Mouse (Mus musculus) stomach, embryonic 14.5 days (tissue): Measurements from ENCODE around the gene Wnk2. TPM values are rescaled to one million over a fixed set of nuclear protein-coding genes. Genes with fewer than 3 reads are reported as not detected.
A peak's percentile ranks its signal among the peaks of the same experiment; 100 is the strongest.

Source experiments
- ATAC-seq: fragments of 200-750 bp; cut with Nextera tagmentation; 2 replicates; pipeline ENCODE4 v1.8.0; 2017; ENCODE audit warnings: low read depth, moderate TSS enrichment; ENCODE audit not compliant: insufficient number of reproducible peaks, insufficient read depth, low FRiP score
- H3K27ac ChIP-seq: fragments of 300-500 bp; sonication (generic); 2 replicates; pipeline ENCODE4 v1.5.1; 2014; ENCODE audit warnings: mild to moderate bottlenecking, low read length, moderate library complexity, mixed read lengths
- H3K27me3 ChIP-seq: fragments of 300-500 bp; sonication (generic); 2 replicates; pipeline ENCODE4 v1.6.1; 2014; ENCODE audit warnings: low read length, control low read depth, mixed read lengths; ENCODE audit not compliant: control insufficient read depth, insufficient read depth
- H3K36me3 ChIP-seq: fragments of 300-500 bp; sonication (generic); 2 replicates; pipeline ENCODE4 v1.6.1; 2014; ENCODE audit warnings: mild to moderate bottlenecking, control low read depth, low read length, moderate library complexity, mixed read lengths; ENCODE audit not compliant: control insufficient read depth, insufficient read depth
- H3K4me1 ChIP-seq: fragments of 300-500 bp; sonication (generic); 2 replicates; pipeline ENCODE4 v1.6.1; 2014; ENCODE audit warnings: low read length, control low read depth, mixed read lengths; ENCODE audit not compliant: control insufficient read depth, insufficient read depth
- H3K4me2 ChIP-seq: fragments of 300-500 bp; sonication (generic); replicated peaks from 2 replicates; pipeline ENCODE4 v1.6.1; 2014; ENCODE audit warnings: low read depth, low read length, control low read depth
- H3K4me3 ChIP-seq: fragments of 300-500 bp; sonication (generic); 2 replicates; pipeline ENCODE4 v1.5.1; 2014; ENCODE audit warnings: low read depth, low read length, control low read depth
- H3K9ac ChIP-seq: fragments of 300-500 bp; sonication (generic); replicated peaks from 2 replicates; pipeline ENCODE4 v1.6.1; 2014; ENCODE audit warnings: low read depth, mild to moderate bottlenecking, control low read depth, low read length, moderate library complexity, mixed read lengths
- H3K9me3 ChIP-seq: fragments of 300-500 bp; sonication (generic); 2 replicates; pipeline ENCODE4 v1.6.1; 2016; ENCODE audit warnings: low read depth, low read length, control low read depth; ENCODE audit not compliant: control insufficient read depth
- WGBS: fragments of 180-500 bp; shearing (Covaris S2); extraction: QIAGEN DNeasy Blood & Tissue Kit; methylation state at CpG from one replicate; pipeline ENCODE4 v1.1.7; 2014; 5-methylcytosine and 5-hydroxymethylcytosine counted together
- polyA plus RNA-seq: library from polyadenylated mRNA; unstranded; fragments of >200 nt; fragmentation: Nextera tagmentation; extraction: Ambion mirVana; gene quantifications from 2 replicates; pipeline ENCODE4 v1.2.1, GENCODE M21; 2014

Wnk2 gene
- polyA plus RNA-seq, 1 experiment from 2014 or later, result 4.4 TPM

- Histone ChIP-seq H3K4me1 (peaks cover 10% of the 10 kb centered on the region; the same call in 1 of the 2 replicates), H3K4me3 (0 out of 2 replicates have a peak overlapping the region, but pooled peaks have one; percentile 8), H3K36me3 (no peaks in the 10 kb centered on the region), H3K9me3 (peaks cover 3% of the 10 kb centered on the region; the same call in 1 of the 2 replicates), H3K27me3 (no peaks in the 10 kb centered on the region), H3K4me2 (peak overlapping the region; percentile 41), H3K27ac (peak overlapping the region; percentile 70), H3K9ac (no peak overlapping the region)
- peak; percentile 72; the same call in 1 of the 2 replicates for ATAC-seq
- 6% methylated on average over 16 of the region's 16 CpGs for WGBS
These were observed 131.5 kb downstream of the Wnk2 start for GRCm38 (mm10) chr13:49016311-49016761.

DNA sequence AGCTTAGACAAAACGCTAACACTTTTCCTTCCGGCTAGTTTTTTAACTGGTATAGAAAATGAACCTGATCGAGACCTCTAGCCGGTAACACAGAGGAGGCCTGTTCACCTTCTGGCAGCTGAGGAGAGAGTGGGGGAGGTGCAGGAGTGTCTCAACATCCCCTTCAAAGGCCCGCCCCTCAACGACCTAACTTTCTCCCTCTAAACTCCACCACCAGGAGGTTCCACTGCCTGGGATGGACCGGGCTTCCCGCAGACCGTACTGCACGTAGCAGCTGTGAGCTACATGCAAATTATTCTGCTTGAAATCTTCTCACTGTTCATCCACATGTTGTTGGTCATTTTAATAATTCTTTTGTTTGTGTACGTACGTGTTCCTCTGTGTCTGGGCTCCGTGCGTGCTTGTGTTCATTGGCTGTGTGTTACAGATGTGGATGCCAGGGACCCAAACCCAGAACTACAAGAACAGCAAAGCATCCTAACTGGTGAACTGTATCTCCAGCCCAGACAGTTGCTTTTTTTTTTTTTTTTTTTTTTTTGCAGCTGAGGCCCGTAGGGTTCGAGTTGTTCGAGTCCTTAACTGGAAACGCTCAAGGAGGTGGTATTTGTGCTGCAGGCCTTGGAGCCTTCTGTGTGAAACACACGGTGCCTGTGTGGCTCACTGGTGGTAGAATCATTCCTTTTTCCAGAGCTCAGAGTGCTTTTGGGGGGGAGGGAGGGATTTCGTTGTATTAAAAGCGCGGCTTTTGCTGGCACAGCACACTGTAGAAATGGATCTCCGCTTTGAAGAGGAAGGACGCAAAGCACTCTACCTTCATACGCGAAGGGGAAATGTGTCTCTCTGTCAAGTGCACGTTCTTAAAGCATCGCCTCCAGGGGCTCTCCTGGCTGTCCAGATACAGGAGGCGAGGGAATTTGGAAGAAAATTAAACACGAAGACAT is 132.2 kb downstream of the Wnk2 start:
- H3K36me3 ChIP-seq, result no peaks in the 10 kb centered on the region
- ATAC-seq, result peak; percentile 76; the same call in 1 of the 2 replicates
- peak overlapping the region; percentile 70 for H3K27ac ChIP-seq
- no peak overlapping the region for H3K9ac ChIP-seq
- H3K27me3 ChIP-seq, result no peaks in the 10 kb centered on the region
- WGBS, result 6% methylated on average over 30 of the region's 30 CpGs
- H3K9me3 ChIP-seq, result peaks cover 3% of the 10 kb centered on the region; the same call in 1 of the 2 replicates
- peaks cover 10% of the 10 kb centered on the region; the same call in 1 of the 2 replicates for H3K4me1 ChIP-seq
- peak overlapping the region; percentile 41 for H3K4me2 ChIP-seq
- peak overlapping the region; percentile 8; the same call in 1 of the 2 replicates for H3K4me3 ChIP-seq

DNA sequence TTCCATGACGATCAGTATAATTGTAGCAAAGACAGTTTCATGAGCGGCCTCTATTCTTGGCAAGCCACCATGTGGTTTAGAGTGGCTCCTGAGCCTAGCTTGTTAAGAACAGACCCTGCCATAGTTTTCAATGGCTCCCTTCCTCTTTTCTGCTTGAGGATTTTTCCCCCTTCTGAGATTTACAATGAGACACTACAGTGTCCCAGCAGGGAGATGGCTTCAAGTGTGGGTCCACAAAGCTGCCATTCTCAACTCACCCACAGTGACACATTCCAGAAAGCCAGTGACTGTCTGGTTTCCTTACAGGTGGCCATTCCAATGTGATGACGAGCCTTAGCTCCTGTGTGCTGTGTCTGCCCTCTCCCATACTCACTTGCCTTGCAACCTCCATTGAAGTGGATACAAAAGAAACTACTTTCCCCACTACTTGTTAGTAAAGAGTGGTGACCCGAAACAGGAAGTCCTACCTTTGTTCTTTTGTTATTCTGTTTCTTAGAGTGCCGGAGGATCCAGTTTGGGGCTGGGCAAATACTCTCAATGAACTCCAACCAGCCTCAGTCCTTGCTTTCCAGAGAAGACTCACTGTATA is 134.5 kb downstream of the Wnk2 start:
- Histone ChIP-seq H3K4me1 (peaks cover 10% of the 10 kb centered on the region; the same call in 1 of the 2 replicates), H3K27ac (no peak overlapping the region)

GRCm38 (mm10) chr13:49001691-49002090 is 146.1 kb downstream of the Wnk2 start:
- H3K36me3 ChIP-seq, result no peaks in the 10 kb centered on the region
- H3K4me2 ChIP-seq, result no peak overlapping the region
- H3K9me3 ChIP-seq, result no peaks in the 10 kb centered on the region
- 61% methylated on average over 3 of the region's 3 CpGs for WGBS
- no peak for ATAC-seq
- no peak overlapping the region for H3K27ac ChIP-seq
- H3K4me1 ChIP-seq, result no peaks in the 10 kb centered on the region
- H3K9ac ChIP-seq, result no peak overlapping the region
- no peak overlapping the region for H3K4me3 ChIP-seq
- H3K27me3 ChIP-seq, result no peaks in the 10 kb centered on the region

More for the DNA sequence above, 134.5 kb downstream of the Wnk2 start:
- peaks cover 3% of the 10 kb centered on the region; the same call in 1 of the 2 replicates for H3K9me3 ChIP-seq
- no peak for ATAC-seq
- no peak overlapping the region for H3K4me2 ChIP-seq
- WGBS, result 66% methylated on average over 5 of the region's 5 CpGs
- H3K36me3 ChIP-seq, result no peaks in the 10 kb centered on the region
- H3K4me3 ChIP-seq, result no peak overlapping the region
- no peak overlapping the region for H3K9ac ChIP-seq
- H3K27me3 ChIP-seq, result no peaks in the 10 kb centered on the region

GRCm38 (mm10) chr13:48998591-48998990 is 149.2 kb downstream of the Wnk2 start:
- Histone ChIP-seq H3K9ac (no peak overlapping the region), H3K27ac (no peak overlapping the region), H3K9me3 (no peaks in the 10 kb centered on the region), H3K27me3 (no peaks in the 10 kb centered on the region), H3K4me2 (no peak overlapping the region), H3K36me3 (no peaks in the 10 kb centered on the region), H3K4me3 (no peak overlapping the region), H3K4me1 (no peaks in the 10 kb centered on the region)
- 10% methylated on average over 6 of the region's 6 CpGs for WGBS
- ATAC-seq, result 0 out of 2 replicates have a peak, but pooled peaks have one; percentile 53

DNA sequence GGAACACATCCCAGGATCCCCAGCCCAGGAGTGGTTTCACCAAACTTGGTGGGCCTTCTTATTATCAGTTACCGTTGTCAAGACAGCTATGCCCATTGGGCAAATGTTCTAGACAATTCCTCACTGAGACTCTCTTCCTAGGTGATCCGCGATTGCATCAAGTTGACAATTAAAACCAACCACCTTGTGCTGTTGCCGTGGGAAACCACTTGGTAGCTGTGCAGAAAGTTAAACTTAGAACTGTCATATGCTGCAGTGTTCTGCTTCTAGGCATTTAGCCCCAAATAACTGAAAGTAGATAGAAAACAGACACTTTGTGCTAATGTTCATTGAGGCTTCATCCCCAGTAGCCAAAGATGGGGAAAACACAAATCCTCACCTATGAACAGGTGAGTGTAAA is 151.1 kb downstream of the Wnk2 start:
- Histone ChIP-seq H3K9me3 (no peaks in the 10 kb centered on the region), H3K27ac (no peak overlapping the region), H3K4me2 (no peak overlapping the region), H3K27me3 (no peaks in the 10 kb centered on the region), H3K36me3 (no peaks in the 10 kb centered on the region), H3K9ac (no peak overlapping the region), H3K4me1 (no peaks in the 10 kb centered on the region), H3K4me3 (no peak overlapping the region)
- 82% methylated on average over 4 of the region's 4 CpGs for WGBS
- no peak for ATAC-seq

GRCm38 (mm10) chr13:48994903-48995302 is 152.9 kb downstream of the Wnk2 start:
- no peaks in the 10 kb centered on the region for H3K36me3 ChIP-seq
- 40% methylated on average over 3 of the region's 3 CpGs for WGBS

GRCm38 (mm10) chr13:48992914-48993313 is 154.9 kb downstream of the Wnk2 start:
- no peak for ATAC-seq

More at GRCm38 (mm10) chr13:48994903-48995302, 152.9 kb downstream of the Wnk2 start:
- no peak; the same call in 1 of the 2 replicates for ATAC-seq
- Histone ChIP-seq H3K9me3 (no peaks in the 10 kb centered on the region), H3K27ac (no peak overlapping the region), H3K27me3 (no peaks in the 10 kb centered on the region), H3K9ac (no peak overlapping the region), H3K4me2 (no peak overlapping the region), H3K4me1 (no peaks in the 10 kb centered on the region), H3K4me3 (no peak overlapping the region)

More at GRCm38 (mm10) chr13:48992914-48993313, 154.9 kb downstream of the Wnk2 start:
- no peaks in the 10 kb centered on the region for H3K27me3 ChIP-seq
- H3K36me3 ChIP-seq, result no peaks in the 10 kb centered on the region
- H3K4me2 ChIP-seq, result no peak overlapping the region
- no peak overlapping the region for H3K4me3 ChIP-seq
- no peaks in the 10 kb centered on the region for H3K4me1 ChIP-seq
- H3K9me3 ChIP-seq, result no peaks in the 10 kb centered on the region
- no peak overlapping the region for H3K27ac ChIP-seq
- H3K9ac ChIP-seq, result no peak overlapping the region
